Mouse (Mus musculus): ENCODE measurements around the gene Ccn2. TPM values are rescaled to one million over a fixed set of nuclear protein-coding genes. Genes with fewer than 3 reads are reported as not detected.

The Ccn2 gene
- polyA plus RNA-seq, 1 experiment: 32.8 TPM

DNA sequence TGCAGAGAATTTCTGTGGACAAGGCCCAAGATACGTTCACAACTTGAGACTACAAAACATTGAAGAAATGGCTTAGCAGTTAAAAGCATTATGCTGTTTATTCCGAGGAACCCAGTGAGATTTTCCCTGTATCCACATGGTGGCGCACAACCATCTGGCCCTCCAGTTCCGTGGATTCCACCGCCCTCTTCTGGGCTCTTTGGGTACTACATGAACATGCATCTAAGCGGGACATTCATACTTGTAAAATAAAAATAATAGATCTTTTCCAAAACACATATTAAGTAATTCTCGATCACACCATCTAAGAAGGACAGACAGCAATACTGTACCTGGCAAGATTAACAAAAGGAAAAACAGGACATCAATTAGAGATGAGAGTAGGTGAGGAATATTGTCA lies 27.3 kb downstream of the Ccn2 start:
- no peak for TF ChIP-seq POLR2A (IDR thresholded peaks at IDR 0.05; ENCODE audit: control insufficient read depth, low read depth, low read length)
- TF ChIP-seq CTCF (IDR thresholded peaks at IDR 0.05; ENCODE audit: control insufficient read depth, insufficient read depth, insufficient replicate concordance, low read depth, low read length): peak; percentile 94
- no peak overlapping the region for H3K27ac ChIP-seq (ENCODE audit: control insufficient read depth, insufficient read depth, low read depth, low read length)
- no peaks in the 10 kb centered on the region; the same call in 1 of the 2 replicates for H3K4me1 ChIP-seq (ENCODE audit: control insufficient read depth, insufficient read depth, low read length)
- no peaks in the 10 kb centered on the region for H3K36me3 ChIP-seq (ENCODE audit: control insufficient read depth, insufficient read depth, low read length)
- no peaks in the 10 kb centered on the region for H3K27me3 ChIP-seq (ENCODE audit: control insufficient read depth, insufficient read depth, low read length)
- no peak overlapping the region for H3K4me3 ChIP-seq (ENCODE audit: control insufficient read depth, low read depth, low read length)

GRCm38 (mm10) chr10:24625060-24625701 lies 29.9 kb downstream of the Ccn2 start:
- Histone ChIP-seq H3K27me3 (ENCODE audit: control insufficient read depth, insufficient read depth, low read length) (no peaks in the 10 kb centered on the region), H3K4me3 (ENCODE audit: control insufficient read depth, low read depth, low read length) (peak overlapping the region; percentile 28), H3K4me1 (ENCODE audit: control insufficient read depth, insufficient read depth, low read length) (no peaks in the 10 kb centered on the region; the same call in 1 of the 2 replicates), H3K27ac (ENCODE audit: control insufficient read depth, insufficient read depth, low read depth, low read length) (no peak overlapping the region), H3K36me3 (ENCODE audit: control insufficient read depth, insufficient read depth, low read length) (no peaks in the 10 kb centered on the region)
- peak; percentile 90; the same call in 1 of the 2 replicates for TF ChIP-seq CTCF (IDR thresholded peaks at IDR 0.05; ENCODE audit: control insufficient read depth, insufficient read depth, insufficient replicate concordance, low read depth, low read length)
- no peak for TF ChIP-seq POLR2A (IDR thresholded peaks at IDR 0.05; ENCODE audit: control insufficient read depth, low read depth, low read length)

GRCm38 (mm10) chr10:24627262-24627661 lies 32.0 kb downstream of the Ccn2 start:
- H3K4me3 ChIP-seq (ENCODE audit: control insufficient read depth, low read depth, low read length): no peak overlapping the region
- no peaks in the 10 kb centered on the region; the same call in 1 of the 2 replicates for H3K4me1 ChIP-seq (ENCODE audit: control insufficient read depth, insufficient read depth, low read length)
- H3K36me3 ChIP-seq (ENCODE audit: control insufficient read depth, insufficient read depth, low read length): no peaks in the 10 kb centered on the region
- no peak for TF ChIP-seq CTCF (IDR thresholded peaks at IDR 0.05; ENCODE audit: control insufficient read depth, insufficient read depth, insufficient replicate concordance, low read depth, low read length)
- no peak for TF ChIP-seq POLR2A (IDR thresholded peaks at IDR 0.05; ENCODE audit: control insufficient read depth, low read depth, low read length)
- no peak overlapping the region for H3K27ac ChIP-seq (ENCODE audit: control insufficient read depth, insufficient read depth, low read depth, low read length)
- no peaks in the 10 kb centered on the region for H3K27me3 ChIP-seq (ENCODE audit: control insufficient read depth, insufficient read depth, low read length)

GRCm38 (mm10) chr10:24628466-24628865 lies 33.2 kb downstream of the Ccn2 start:
- Histone ChIP-seq H3K36me3 (ENCODE audit: control insufficient read depth, insufficient read depth, low read length) (no peaks in the 10 kb centered on the region), H3K4me1 (ENCODE audit: control insufficient read depth, insufficient read depth, low read length) (no peaks in the 10 kb centered on the region; the same call in 1 of the 2 replicates), H3K27ac (ENCODE audit: control insufficient read depth, insufficient read depth, low read depth, low read length) (no peak overlapping the region), H3K27me3 (ENCODE audit: control insufficient read depth, insufficient read depth, low read length) (no peaks in the 10 kb centered on the region), H3K4me3 (ENCODE audit: control insufficient read depth, low read depth, low read length) (no peak overlapping the region)
- TF ChIP-seq POLR2A (IDR thresholded peaks at IDR 0.05; ENCODE audit: control insufficient read depth, low read depth, low read length) (no peak), CTCF (IDR thresholded peaks at IDR 0.05; ENCODE audit: control insufficient read depth, insufficient read depth, insufficient replicate concordance, low read depth, low read length) (no peak)

GRCm38 (mm10) chr10:24629086-24629720 lies 34.0 kb downstream of the Ccn2 start:
- Histone ChIP-seq H3K27ac (ENCODE audit: control insufficient read depth, insufficient read depth, low read depth, low read length) (no peak overlapping the region), H3K36me3 (ENCODE audit: control insufficient read depth, insufficient read depth, low read length) (no peaks in the 10 kb centered on the region), H3K27me3 (ENCODE audit: control insufficient read depth, insufficient read depth, low read length) (no peaks in the 10 kb centered on the region), H3K4me3 (ENCODE audit: control insufficient read depth, low read depth, low read length) (no peak overlapping the region), H3K4me1 (ENCODE audit: control insufficient read depth, insufficient read depth, low read length) (no peaks in the 10 kb centered on the region; the same call in 1 of the 2 replicates)
- TF ChIP-seq POLR2A (IDR thresholded peaks at IDR 0.05; ENCODE audit: control insufficient read depth, low read depth, low read length) (no peak), CTCF (IDR thresholded peaks at IDR 0.05; ENCODE audit: control insufficient read depth, insufficient read depth, insufficient replicate concordance, low read depth, low read length) (no peak)

- H3K27me3 ChIP-seq (ENCODE audit: control insufficient read depth, insufficient read depth, low read length): no peaks in the 10 kb centered on the region
- H3K36me3 ChIP-seq (ENCODE audit: control insufficient read depth, insufficient read depth, low read length): no peaks in the 10 kb centered on the region
- no peak overlapping the region for H3K27ac ChIP-seq (ENCODE audit: control insufficient read depth, insufficient read depth, low read depth, low read length)
- TF ChIP-seq POLR2A (IDR thresholded peaks at IDR 0.05; ENCODE audit: control insufficient read depth, low read depth, low read length): no peak
- TF ChIP-seq CTCF (IDR thresholded peaks at IDR 0.05; ENCODE audit: control insufficient read depth, insufficient read depth, insufficient replicate concordance, low read depth, low read length): peak; percentile 88
- peaks cover 3% of the 10 kb centered on the region; the same call in 1 of the 2 replicates for H3K4me1 ChIP-seq (ENCODE audit: control insufficient read depth, insufficient read depth, low read length)
- H3K4me3 ChIP-seq (ENCODE audit: control insufficient read depth, low read depth, low read length): no peak overlapping the region
Measured at GRCm38 (mm10) chr10:24630469-24631081, 35.3 kb downstream of the Ccn2 start.

DNA sequence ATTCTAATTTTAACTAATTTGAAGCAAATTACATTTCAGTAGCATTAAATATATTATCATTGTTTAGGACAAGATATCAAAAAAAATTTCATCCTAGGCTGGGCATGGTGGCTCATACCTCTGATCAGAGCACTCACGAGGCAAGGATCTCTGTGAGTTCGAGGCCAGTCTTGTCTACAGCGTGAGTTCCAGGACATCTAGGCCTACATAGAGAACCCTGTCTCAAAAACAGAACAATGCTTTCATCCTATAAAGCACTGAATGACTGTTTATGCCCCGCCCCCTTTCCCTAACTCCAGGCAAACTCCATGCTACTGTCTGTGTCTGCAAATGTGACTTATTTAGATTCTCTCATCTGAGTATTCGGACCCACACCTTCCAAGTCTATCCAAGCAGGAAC lies 35.9 kb downstream of the Ccn2 start:
- Histone ChIP-seq H3K36me3 (ENCODE audit: control insufficient read depth, insufficient read depth, low read length) (no peaks in the 10 kb centered on the region), H3K4me1 (ENCODE audit: control insufficient read depth, insufficient read depth, low read length) (peaks cover 3% of the 10 kb centered on the region; the same call in 1 of the 2 replicates), H3K4me3 (ENCODE audit: control insufficient read depth, low read depth, low read length) (no peak overlapping the region), H3K27me3 (ENCODE audit: control insufficient read depth, insufficient read depth, low read length) (no peaks in the 10 kb centered on the region), H3K27ac (ENCODE audit: control insufficient read depth, insufficient read depth, low read depth, low read length) (no peak overlapping the region)
- TF ChIP-seq CTCF (IDR thresholded peaks at IDR 0.05; ENCODE audit: control insufficient read depth, insufficient read depth, insufficient replicate concordance, low read depth, low read length) (no peak), POLR2A (IDR thresholded peaks at IDR 0.05; ENCODE audit: control insufficient read depth, low read depth, low read length) (no peak)
